Mouse (Mus musculus) embryonic facial prominence, embryonic 13.5 days (tissue): ENCODE results near the gene Rabl6. TPM values are rescaled to one million over a fixed set of nuclear protein-coding genes. Genes with fewer than 3 reads are reported as not detected.
A peak's percentile ranks its signal among the peaks of the same experiment; 100 is the strongest.

Experiments used
- ATAC-seq: fragments of 200-750 bp; cut with Nextera tagmentation; 2 replicates; pipeline ENCODE4 v1.8.0; 2017; ENCODE audit warnings: low read depth; ENCODE audit not compliant: insufficient number of reproducible peaks, insufficient read depth, low FRiP score, low TSS enrichment
- H3K27ac ChIP-seq: fragments of 300-500 bp; sonication (generic); 2 replicates; pipeline ENCODE4 v1.5.1; 2015; ENCODE audit warnings: moderate library complexity, mild to moderate bottlenecking, inconsistent platforms
- H3K27me3 ChIP-seq: fragments of 300-500 bp; sonication (generic); 2 replicates; pipeline ENCODE4 v1.6.1; 2015; ENCODE audit warnings: mild to moderate bottlenecking, inconsistent platforms
- H3K36me3 ChIP-seq: fragments of 300-500 bp; sonication (generic); 2 replicates; pipeline ENCODE4 v1.6.1; 2015; ENCODE audit warnings: mild to moderate bottlenecking, inconsistent platforms
- H3K4me1 ChIP-seq: fragments of 300-500 bp; sonication (generic); 2 replicates; pipeline ENCODE4 v1.6.1; 2015; ENCODE audit warnings: inconsistent platforms
- H3K4me2 ChIP-seq: fragments of 300-500 bp; sonication (generic); 2 replicates; pipeline ENCODE4 v1.6.1; 2015; ENCODE audit warnings: moderate library complexity, mild to moderate bottlenecking, inconsistent platforms
- H3K4me3 ChIP-seq: fragments of 300-500 bp; sonication (generic); 2 replicates; pipeline ENCODE4 v1.5.1; 2015; ENCODE audit warnings: mild to moderate bottlenecking, inconsistent platforms
- H3K9ac ChIP-seq: fragments of 300-500 bp; sonication (generic); 2 replicates; pipeline ENCODE4 v1.6.1; 2015; ENCODE audit warnings: mild to moderate bottlenecking, inconsistent platforms
- H3K9me3 ChIP-seq: fragments of 300-500 bp; sonication (generic); 2 replicates; pipeline ENCODE4 v1.6.1; 2016; ENCODE audit warnings: inconsistent platforms
- WGBS: fragments of 180-500 bp; shearing (Covaris S2); methylation state at CpG from one replicate; pipeline ENCODE4 v1.1.7; 2015; ENCODE audit warnings: mixed read lengths; 5-methylcytosine and 5-hydroxymethylcytosine counted together
- polyA plus RNA-seq: library from polyadenylated mRNA; unstranded; fragments of >200 nt; fragmentation: Nextera tagmentation; extraction: Ambion mirVana; gene quantifications from 2 replicates; pipeline ENCODE4 v1.2.1, GENCODE M21; 2015

The Rabl6 gene
- polyA plus RNA-seq, 1 experiment from 2014 or later, result 81.9 TPM

GRCm38 (mm10) chr2:25579737-25580460 lies 28.4 kb downstream of the Rabl6 start:
- peak overlapping the region; percentile 32 for H3K4me3 ChIP-seq
- no peak for ATAC-seq
- 4% methylated on average over 27 of the region's 27 CpGs for WGBS
- peaks cover 21% of the 10 kb centered on the region for H3K36me3 ChIP-seq
- H3K4me2 ChIP-seq, result peak overlapping the region; percentile 53
- H3K4me1 ChIP-seq, result peaks cover 69% of the 10 kb centered on the region
- H3K27ac ChIP-seq, result no peak overlapping the region
- peak overlapping the region; percentile 46; the same call in 1 of the 2 replicates for H3K9ac ChIP-seq
- H3K27me3 ChIP-seq, result peaks cover 60% of the 10 kb centered on the region
- H3K9me3 ChIP-seq, result no peaks in the 10 kb centered on the region

GRCm38 (mm10) chr2:25578796-25579736 lies 29.3 kb downstream of the Rabl6 start:
- Histone ChIP-seq H3K4me2 (peak overlapping the region; percentile 53), H3K9ac (peak overlapping the region; percentile 46; the same call in 1 of the 2 replicates), H3K27ac (no peak overlapping the region), H3K4me1 (peaks cover 71% of the 10 kb centered on the region), H3K36me3 (peaks cover 13% of the 10 kb centered on the region), H3K4me3 (peak overlapping the region; percentile 32), H3K27me3 (peaks cover 60% of the 10 kb centered on the region), H3K9me3 (no peaks in the 10 kb centered on the region)
- no peak for ATAC-seq
- 6% methylated on average over 77 of the region's 77 CpGs for WGBS

GRCm38 (mm10) chr2:25577951-25578795 lies 30.1 kb downstream of the Rabl6 start:
- Histone ChIP-seq H3K4me2 (peak overlapping the region; percentile 53), H3K4me1 (peaks cover 80% of the 10 kb centered on the region), H3K4me3 (peak overlapping the region; percentile 32), H3K27me3 (peaks cover 60% of the 10 kb centered on the region), H3K27ac (no peak overlapping the region), H3K9ac (peak overlapping the region; percentile 58), H3K9me3 (no peaks in the 10 kb centered on the region), H3K36me3 (peaks cover 6% of the 10 kb centered on the region)
- ATAC-seq, result no peak
- WGBS, result 5% methylated on average over 75 of the region's 75 CpGs

GRCm38 (mm10) chr2:25576965-25577891 lies 31.1 kb downstream of the Rabl6 start:
- Histone ChIP-seq H3K27me3 (peaks cover 60% of the 10 kb centered on the region), H3K9me3 (no peaks in the 10 kb centered on the region), H3K4me1 (peaks cover 75% of the 10 kb centered on the region), H3K4me2 (peak overlapping the region; percentile 53), H3K4me3 (peak overlapping the region; percentile 32), H3K36me3 (peaks cover 10% of the 10 kb centered on the region; the same call in 1 of the 2 replicates), H3K9ac (peak overlapping the region; percentile 58), H3K27ac (no peak overlapping the region)
- no peak for ATAC-seq
- 13% methylated on average over 92 of the region's 92 CpGs for WGBS

- Histone ChIP-seq H3K36me3 (peaks cover 18% of the 10 kb centered on the region), H3K4me2 (peak overlapping the region; percentile 95), H3K27ac (no peak overlapping the region), H3K4me1 (peaks cover 67% of the 10 kb centered on the region), H3K9ac (peak overlapping the region; percentile 78), H3K4me3 (peak overlapping the region; percentile 64; the same call in 1 of the 2 replicates), H3K9me3 (no peaks in the 10 kb centered on the region), H3K27me3 (peaks cover 56% of the 10 kb centered on the region)
- no peak for ATAC-seq
- WGBS, result 78% methylated on average over 16 of the region's 16 CpGs
These were observed 32.1 kb downstream of the Rabl6 start for GRCm38 (mm10) chr2:25576028-25576850.

GRCm38 (mm10) chr2:25575432-25576027 lies 32.8 kb downstream of the Rabl6 start:
- Histone ChIP-seq H3K36me3 (peaks cover 24% of the 10 kb centered on the region), H3K27me3 (peaks cover 49% of the 10 kb centered on the region), H3K27ac (peak overlapping the region; percentile 93), H3K4me1 (peaks cover 61% of the 10 kb centered on the region), H3K9me3 (no peaks in the 10 kb centered on the region), H3K4me3 (peak overlapping the region; percentile 64), H3K4me2 (peak overlapping the region; percentile 95), H3K9ac (peak overlapping the region; percentile 78)
- 9% methylated on average over 21 of the region's 21 CpGs for WGBS
- no peak for ATAC-seq

GRCm38 (mm10) chr2:25574579-25575431 lies 33.5 kb downstream of the Rabl6 start, which contains the start of the genes Mamdc4 and Phpt1:
TSS of gene Mamdc4 (minus strand) at chr2:25574845.
TSS of gene Phpt1 (minus strand) at chr2:25575224.
- H3K4me3 ChIP-seq, result peak within 1 kb of the TSS; percentile 64
- H3K9ac ChIP-seq, result peak within 1 kb of the TSS; percentile 78
- under 1% methylated on average over 44 of the region's 45 CpGs for WGBS
- no peaks in the 10 kb centered on the region for H3K9me3 ChIP-seq
- H3K4me2 ChIP-seq, result peak within 1 kb of the TSS; percentile 95
- ATAC-seq, result peak; percentile 97
- H3K36me3 ChIP-seq, result peaks cover 31% of the 10 kb centered on the region
- peak within 1 kb of the TSS; percentile 93 for H3K27ac ChIP-seq
- H3K27me3 ChIP-seq, result peaks cover 42% of the 10 kb centered on the region
- H3K4me1 ChIP-seq, result peaks cover 54% of the 10 kb centered on the region

- Histone ChIP-seq H3K4me3 (peak overlapping the region; percentile 64), H3K9ac (peak overlapping the region; percentile 78), H3K36me3 (peaks cover 38% of the 10 kb centered on the region), H3K4me1 (peaks cover 47% of the 10 kb centered on the region), H3K27ac (peak overlapping the region; percentile 93; the same call in 1 of the 2 replicates), H3K9me3 (no peaks in the 10 kb centered on the region), H3K4me2 (peak overlapping the region; percentile 95), H3K27me3 (peaks cover 35% of the 10 kb centered on the region)
- WGBS, result 18% methylated on average over 11 of the region's 11 CpGs
- ATAC-seq, result no peak
These were observed 34.2 kb downstream of the Rabl6 start for GRCm38 (mm10) chr2:25574136-25574535.
